Mouse (Mus musculus): ENCODE results near the gene Slc23a2. TPM values are rescaled to one million over a fixed set of nuclear protein-coding genes. Genes with fewer than 3 reads are reported as not detected.

The Slc23a2 gene
- polyA plus RNA-seq (2017; shearing (Covaris generic)): 34.7 TPM

DNA sequence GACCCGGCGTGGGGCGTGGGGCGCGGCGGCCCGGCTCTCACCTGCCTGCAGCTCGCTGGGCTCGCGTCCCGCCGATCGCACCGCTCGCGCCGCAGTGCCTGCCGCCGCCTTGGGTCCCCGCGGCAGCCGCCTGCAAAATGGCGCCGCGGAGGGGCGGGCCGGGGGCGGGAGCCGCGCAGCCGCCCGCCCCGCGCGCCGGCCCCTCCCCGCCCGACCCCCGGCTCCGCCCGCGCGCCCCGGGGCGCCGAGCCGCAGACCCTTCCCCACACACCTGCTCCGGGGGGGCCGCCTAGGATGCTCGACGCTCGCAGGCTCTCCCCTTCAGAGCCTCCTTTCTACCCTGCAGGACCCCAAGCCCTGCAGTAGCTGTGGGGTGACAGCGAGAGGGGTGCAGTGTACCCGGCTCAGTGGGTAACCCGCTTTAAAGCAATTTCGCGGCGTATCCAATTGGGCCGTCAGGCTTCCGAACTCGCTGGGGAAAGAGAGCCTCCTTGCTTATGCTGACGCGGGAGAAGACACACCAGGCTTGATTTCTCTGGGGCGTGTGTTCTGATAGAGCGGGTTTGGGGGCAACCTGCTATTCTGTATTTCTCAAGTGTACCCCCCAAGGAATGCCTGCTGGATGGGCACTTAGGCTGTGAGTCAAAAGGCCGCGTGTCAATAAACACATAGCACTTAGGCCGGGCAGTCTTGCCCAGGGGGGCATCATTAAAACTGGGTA lies at the start of gene Slc23a2:
Gene Slc23a2 (minus strand): TSS at position 138 of the 721 bp plus-strand sequence.

DNA sequence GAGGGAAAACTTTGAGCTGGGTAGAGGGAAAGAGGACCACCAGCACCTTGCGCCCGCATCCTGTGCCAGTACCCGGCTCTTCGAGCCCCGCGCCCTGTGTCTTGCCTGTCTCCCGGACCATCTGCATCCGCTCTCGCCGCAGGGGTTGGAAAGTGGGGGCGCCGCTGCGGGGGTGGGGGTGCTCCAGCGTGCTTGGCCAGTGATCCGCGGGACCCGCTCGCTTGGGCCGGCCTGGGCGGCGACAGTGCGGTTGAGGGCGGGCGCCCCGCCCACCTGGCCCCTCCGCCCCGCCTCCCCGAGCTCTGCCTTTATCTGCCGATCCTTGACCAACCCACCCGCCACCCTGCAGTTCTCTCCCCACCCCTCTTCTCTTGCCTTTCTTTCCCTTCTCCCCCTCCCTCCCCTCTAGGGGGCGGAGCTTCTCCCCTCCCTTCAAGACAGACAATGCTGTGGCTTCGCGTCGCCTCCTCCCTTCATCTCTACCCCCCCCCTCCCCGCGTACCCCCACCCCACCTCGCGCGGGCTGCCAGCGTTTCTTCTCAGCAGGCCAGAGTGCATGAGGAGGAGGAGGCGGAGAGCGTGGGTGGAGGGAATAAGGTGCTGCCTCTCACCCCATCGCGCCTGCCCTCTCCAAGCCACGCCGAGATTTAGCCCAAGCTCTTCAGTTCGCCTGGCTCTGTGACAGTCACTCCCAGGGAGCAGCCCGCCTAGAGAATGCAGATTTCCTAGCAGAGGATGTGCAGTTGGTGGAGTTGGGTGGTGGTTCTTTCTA lies 115.1 kb downstream of the Slc23a2 start, which contains the start of gene Rassf2:
Gene Rassf2 (minus strand): TSS at position 613 of the 772 bp plus-strand sequence.

Other genes starting within 250 kb of the Slc23a2 start
- 33.0 TPM for gene Prnp, start 235.2 kb downstream of the Slc23a2 start, polyA plus RNA-seq (2017; shearing (Covaris generic))
- gene Prn, start 235.2 kb downstream of the Slc23a2 start, polyA plus RNA-seq (2017; shearing (Covaris generic)): not detected
- 0.23 TPM for gene Prnd, start 194.2 kb downstream of the Slc23a2 start, polyA plus RNA-seq (2017; shearing (Covaris generic))
- gene Rassf2, start 114.8 kb downstream of the Slc23a2 start, polyA plus RNA-seq (2017; shearing (Covaris generic)): 97.5 TPM
- 61.5 TPM for gene Tmem230, start 102.7 kb upstream of the Slc23a2 start, polyA plus RNA-seq (2017; shearing (Covaris generic))
- gene Pcna, start 108.2 kb upstream of the Slc23a2 start, polyA plus RNA-seq (2017; shearing (Covaris generic)): 175 TPM
- 29.6 TPM for gene Cds2, start 118.0 kb upstream of the Slc23a2 start, polyA plus RNA-seq (2017; shearing (Covaris generic))
- gene Prokr2, start 240.3 kb upstream of the Slc23a2 start, polyA plus RNA-seq (2017; shearing (Covaris generic)): not detected